Mouse (Mus musculus) layer of hippocampus, adult 9-11 months (tissue): ENCODE results near the gene Kif12.

Experiments
- DNase-seq: peaks from one replicate; pipeline ENCODE4 v3.0.0; 2022

Gene Kif12

GRCm38 (mm10) chr4:63171969-63172685 is at the start of gene Kif12:
Gene Kif12 (minus strand): TSS chr4:63172131.
- DNase-seq: no peak

GRCm38 (mm10) chr4:63221096-63221958 is 49.4 kb upstream of the Kif12 start:
- no peak for DNase-seq

DNA sequence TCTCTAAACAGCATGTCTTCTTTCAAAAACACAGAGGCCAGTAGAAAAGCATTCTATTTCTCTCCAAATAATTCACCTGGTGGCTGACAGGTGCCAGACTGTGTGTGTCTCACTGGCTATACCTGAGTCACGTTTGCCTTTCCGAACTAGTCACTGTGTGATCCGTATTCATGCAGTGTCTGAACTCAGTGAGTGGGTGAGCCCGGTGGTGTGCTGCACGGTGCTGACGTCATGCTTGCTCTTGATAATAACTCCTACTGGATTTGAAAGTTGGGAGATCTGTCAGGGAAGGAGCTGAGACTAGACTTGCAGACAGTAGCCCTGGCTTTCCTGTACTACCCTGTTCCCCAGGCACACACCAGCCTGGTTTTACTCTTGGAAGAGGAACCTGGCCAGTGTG is 47.7 kb upstream of the Kif12 start:
- no peak for DNase-seq

GRCm38 (mm10) chr4:63219059-63219458 is 47.1 kb upstream of the Kif12 start:
- DNase-seq: no peak

DNA sequence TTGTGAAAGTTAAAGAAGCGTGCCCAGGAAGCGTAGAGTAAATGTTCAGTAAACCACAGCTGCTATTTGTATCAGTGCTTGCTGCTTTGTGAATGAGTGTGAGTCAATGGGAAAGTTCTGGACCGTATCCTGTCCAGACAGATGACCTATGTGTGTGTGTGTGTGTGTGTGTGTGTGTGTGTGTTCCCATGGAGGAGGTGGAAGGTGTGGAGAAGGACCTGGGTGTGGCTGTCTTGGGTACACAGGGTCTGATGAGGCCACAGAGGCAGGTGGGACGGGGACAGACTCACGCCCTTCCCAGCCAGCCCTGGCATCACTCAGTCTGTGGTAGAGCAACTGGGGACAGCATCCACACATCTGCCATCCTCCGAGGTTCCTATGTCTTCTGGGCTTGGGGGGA is 45.6 kb upstream of the Kif12 start:
- DNase-seq: no peak

GRCm38 (mm10) chr4:63216566-63216965 is 44.6 kb upstream of the Kif12 start:
- no peak for DNase-seq

GRCm38 (mm10) chr4:63215993-63216531 is 44.1 kb upstream of the Kif12 start:
- no peak for DNase-seq

- peak; percentile 54 for DNase-seq
Observed at GRCm38 (mm10) chr4:63215185-63215992, 43.5 kb upstream of the Kif12 start.

- no peak for DNase-seq
Observed at GRCm38 (mm10) chr4:63213907-63214621, 42.1 kb upstream of the Kif12 start, which contains the start of gene Col27a1. Gene Col27a1 (plus strand): TSS chr4:63214004.

- peak; percentile 88 for DNase-seq
Observed at GRCm38 (mm10) chr4:63205583-63205982, 33.7 kb upstream of the Kif12 start.

DNA sequence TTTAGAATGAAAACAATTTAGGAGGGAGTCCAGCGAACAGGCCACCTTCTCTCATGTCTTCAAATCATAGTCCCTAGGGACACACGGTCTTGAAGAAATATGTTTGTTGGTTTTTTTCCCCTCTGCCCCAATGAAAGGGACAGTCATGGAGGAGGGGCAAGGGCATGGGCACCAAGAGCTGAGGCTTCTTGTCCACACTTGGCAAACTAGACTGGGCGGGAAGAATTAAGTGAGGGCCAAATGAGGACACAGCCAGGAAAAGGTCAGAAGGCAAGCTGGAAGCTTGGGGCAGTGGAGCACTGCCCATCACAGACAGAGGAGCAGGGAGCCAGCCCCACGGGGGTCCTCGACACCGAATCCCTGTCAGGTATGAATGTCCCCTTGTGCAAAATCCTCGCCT is 31.9 kb upstream of the Kif12 start:
- no peak for DNase-seq

GRCm38 (mm10) chr4:63199366-63199765 is 27.4 kb upstream of the Kif12 start:
- no peak for DNase-seq

DNA sequence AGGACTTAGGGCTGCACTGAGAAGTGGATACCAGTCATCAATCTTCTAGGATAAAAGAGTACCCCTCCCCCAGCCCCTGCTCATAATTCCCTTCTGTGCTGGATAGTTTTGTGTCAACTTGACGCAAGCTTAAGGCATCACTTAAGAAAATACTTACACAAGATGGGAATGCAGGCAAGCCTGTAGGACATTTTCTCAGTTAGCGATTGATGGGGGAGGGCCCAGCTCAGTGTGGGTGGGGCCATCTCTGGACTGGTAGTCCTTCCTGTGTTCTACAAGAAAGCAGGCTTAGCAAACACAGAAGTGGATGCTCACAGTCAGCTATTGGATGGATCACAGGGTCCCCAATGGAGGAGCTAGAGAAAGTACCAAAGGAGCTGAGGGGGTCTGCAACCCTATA is 22.4 kb upstream of the Kif12 start:
- no peak for DNase-seq

GRCm38 (mm10) chr4:63191641-63192040 is 19.7 kb upstream of the Kif12 start:
- DNase-seq: no peak

DNA sequence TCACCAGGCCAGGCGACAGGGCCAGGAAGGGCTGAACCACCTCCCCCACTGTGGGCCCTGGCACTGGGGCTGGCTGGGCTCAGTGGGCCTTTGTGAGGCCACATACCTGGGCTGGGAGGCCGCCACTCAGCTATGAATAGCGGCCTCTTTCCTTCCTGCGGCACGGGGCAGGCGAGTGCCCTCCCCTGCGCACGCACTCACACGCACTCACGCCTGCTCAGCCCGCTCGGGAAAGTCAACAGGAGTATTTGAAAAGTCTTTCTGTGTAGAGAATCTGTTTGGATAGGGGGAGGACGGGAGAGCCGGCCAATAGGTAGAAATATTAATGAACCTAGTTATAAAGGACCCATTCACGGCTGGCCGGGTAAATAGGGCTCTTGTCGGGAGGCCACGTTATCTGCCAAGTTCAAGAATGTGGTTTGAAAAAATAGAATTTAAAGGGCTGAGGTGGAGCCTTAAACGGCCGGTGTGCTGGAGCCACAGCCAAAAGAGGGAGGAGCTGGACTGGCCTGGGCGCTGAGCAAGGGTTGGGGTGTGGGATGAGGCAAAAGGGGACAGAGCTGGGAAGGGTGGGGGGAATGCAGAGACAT is 14.4 kb upstream of the Kif12 start:
- DNase-seq: no peak

DNA sequence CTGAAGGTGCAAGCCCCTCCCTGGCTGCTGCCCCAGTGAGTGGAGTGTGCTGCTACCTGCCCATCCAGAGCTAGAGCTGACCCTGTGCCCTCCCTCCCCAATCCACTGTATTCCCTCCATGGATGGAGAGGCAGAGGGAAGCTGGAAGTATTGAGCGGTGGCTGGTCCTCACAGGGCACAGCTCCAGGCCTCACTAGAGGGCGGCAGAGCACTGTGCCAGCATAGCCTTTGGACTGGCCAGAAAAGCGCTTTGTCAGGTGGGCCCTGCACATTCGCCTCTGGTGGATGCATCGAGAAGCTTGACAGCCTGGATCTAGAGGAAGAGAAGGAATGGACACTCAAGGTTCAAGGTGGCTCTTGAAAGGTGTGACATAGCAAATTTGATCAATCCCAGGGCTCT is 9.6 kb upstream of the Kif12 start:
- DNase-seq: peak; percentile 55

GRCm38 (mm10) chr4:63171122-63171521 is 809 bp downstream of the Kif12 start:
- DNase-seq: no peak

DNA sequence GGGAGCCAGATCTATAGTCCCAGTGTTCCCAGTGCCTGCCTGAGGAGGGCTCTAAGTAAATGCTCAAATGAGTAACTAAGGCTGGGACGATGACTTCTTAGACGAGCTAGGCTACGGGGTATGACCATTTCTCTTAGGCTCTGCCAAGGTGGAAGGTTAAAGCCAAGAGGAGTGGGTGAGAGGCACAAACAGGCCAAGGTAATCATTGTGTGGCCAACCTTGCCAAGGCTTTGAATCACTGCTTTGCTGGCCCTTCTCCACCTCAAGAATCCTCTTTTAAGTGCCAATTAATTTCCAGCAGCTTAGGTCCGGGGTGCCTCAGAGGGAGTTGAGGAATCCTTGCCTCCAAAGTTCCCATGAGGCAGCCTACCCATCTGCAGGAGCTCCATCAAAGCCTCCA is 1.9 kb downstream of the Kif12 start:
- DNase-seq: no peak

DNA sequence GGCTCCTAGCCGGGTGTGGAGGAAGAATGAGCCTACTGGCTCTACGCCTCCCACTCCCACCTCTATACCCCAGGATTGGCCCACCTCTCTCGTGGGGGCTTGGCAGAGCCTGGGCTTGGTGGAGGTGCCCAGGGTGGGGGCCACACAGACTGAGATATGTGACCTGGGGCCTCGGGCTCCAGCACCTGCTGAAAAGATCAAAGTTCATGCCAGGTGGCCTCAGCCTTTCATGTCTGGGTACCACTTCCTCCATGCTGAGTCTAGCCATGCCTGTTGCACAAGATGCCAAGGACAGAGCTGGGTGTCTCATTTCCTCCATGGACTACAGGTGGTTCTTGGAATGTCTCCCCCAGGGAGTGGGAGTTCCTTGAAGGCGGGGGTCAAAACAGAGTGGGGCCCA is 5.6 kb downstream of the Kif12 start:
- no peak for DNase-seq

GRCm38 (mm10) chr4:63165636-63166035 is 6.3 kb downstream of the Kif12 start:
- no peak for DNase-seq

GRCm38 (mm10) chr4:63158961-63159592 is 12.9 kb downstream of the Kif12 start:
- DNase-seq: peak; percentile 82
